Mouse (Mus musculus) thymus, adult 2 months (tissue): ENCODE measurements around the gene Slc13a1. TPM values are rescaled to one million over a fixed set of nuclear protein-coding genes. Genes with fewer than 3 reads are reported as not detected.

Experiments
- DNase-seq: peaks from one replicate; pipeline ENCODE4 v3.0.0; 2021
- H3K27ac ChIP-seq: fragments of 200-500 bp; 2 replicates; pipeline ENCODE4 v1.5.1; 2012; ENCODE audit warnings: low read length, control low read depth; ENCODE audit not compliant: control insufficient read depth, insufficient read depth
- H3K27me3 ChIP-seq: fragments of 200-500 bp; 2 replicates; pipeline ENCODE4 v1.6.1; 2012; ENCODE audit warnings: mild to moderate bottlenecking, low read length, moderate library complexity, mixed read lengths; ENCODE audit not compliant: control insufficient read depth, insufficient read depth
- H3K36me3 ChIP-seq: fragments of 200-500 bp; 2 replicates; pipeline ENCODE4 v1.6.1; 2012; ENCODE audit warnings: mild to moderate bottlenecking, low read length, moderate library complexity; ENCODE audit not compliant: control insufficient read depth, insufficient read depth
- H3K4me1 ChIP-seq: fragments of 200-500 bp; replicated peaks from 2 replicates; pipeline ENCODE4 v1.6.1; 2012; ENCODE audit warnings: low read length; ENCODE audit not compliant: control insufficient read depth, insufficient read depth
- H3K4me3 ChIP-seq: fragments of 200-500 bp; 2 replicates; pipeline ENCODE4 v1.5.1; 2012; ENCODE audit warnings: mild to moderate bottlenecking, low read length, control low read depth, moderate library complexity; ENCODE audit not compliant: control insufficient read depth, insufficient read depth
- CTCF ChIP-seq: fragments of 200-500 bp; IDR thresholded peaks from 2 replicates; pipeline ENCODE4 v1.5.1; 2012; ENCODE audit warnings: mild to moderate bottlenecking, control low read depth, low read length, moderate library complexity, borderline replicate concordance; ENCODE audit not compliant: control insufficient read depth, poor library complexity, insufficient read depth; ENCODE audit errors: extremely low read depth
- POLR2A ChIP-seq: fragments of 200-500 bp; IDR thresholded peaks from 2 replicates; pipeline ENCODE4 v1.6.1; 2012; ENCODE audit warnings: mild to moderate bottlenecking, low read length, control low read depth, moderate library complexity; ENCODE audit not compliant: control insufficient read depth, poor library complexity, insufficient read depth; ENCODE audit errors: extremely low read depth
- polyA plus RNA-seq: library from polyadenylated mRNA; depleted of rRNA; stranded (reverse); fragments of >200 nt; gene quantifications from 2 replicates; pipeline ENCODE4 v1.2.3, GENCODE M21; 2012; rRNA removed

Slc13a1 gene
- polyA plus RNA-seq, 1 experiment, result 0.08 TPM

- Histone ChIP-seq H3K4me3 (no peak overlapping the region), H3K4me1 (no peaks in the 10 kb centered on the region), H3K36me3 (no peaks in the 10 kb centered on the region), H3K27ac (no peak overlapping the region), H3K27me3 (no peaks in the 10 kb centered on the region)
- no peak for DNase-seq
- TF ChIP-seq CTCF, result no peak
- no peak for TF ChIP-seq POLR2A
Observed at GRCm38 (mm10) chr6:24043496-24043895, 124.4 kb downstream of the Slc13a1 start.

Other genes starting within 250 kb of the Slc13a1 start
- gene Tas2r118, start 198.0 kb downstream of the Slc13a1 start, polyA plus RNA-seq, result not detected in 2 replicates